Mouse (Mus musculus): Measurements from ENCODE around the gene Ptprh.
"Not testable (repeated sequence)": the region's sequence is repeated elsewhere in the genome, so short reads cannot be mapped to it uniquely, and the experiment has no call there.

Gene Ptprh

GRCm38 (mm10) chr7:4602969-4603368 is 872 bp downstream of the Ptprh start:
- in situ Hi-C loops (cut with MboI), result no loop called here

DNA sequence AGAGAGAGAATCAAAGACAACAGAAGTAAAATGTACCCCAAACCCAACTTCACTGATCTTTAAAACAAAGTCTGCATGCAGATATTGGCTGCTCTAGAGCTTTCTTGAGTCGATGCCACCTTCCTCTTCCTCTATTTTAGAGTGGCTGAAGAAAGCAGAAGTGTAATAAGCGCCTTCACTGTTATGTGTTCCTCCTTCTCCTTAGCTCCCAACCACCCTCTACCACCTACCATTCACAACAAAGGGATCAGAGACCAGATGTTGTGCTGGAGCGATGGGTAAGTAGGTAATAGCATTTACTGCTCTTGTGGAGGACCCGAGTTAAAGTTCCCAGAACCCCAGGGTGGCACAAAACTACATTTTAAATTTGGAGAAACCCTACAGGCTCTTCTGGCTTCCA is 6.8 kb downstream of the Ptprh start:
- in situ Hi-C loops (cut with MboI), result not testable (repeated sequence)

- in situ Hi-C loops (cut with MboI), result not testable (repeated sequence)
Measured at GRCm38 (mm10) chr7:4581481-4581880, 22.4 kb downstream of the Ptprh start.

- in situ Hi-C loops (cut with MboI), result not testable (repeated sequence)
Measured at GRCm38 (mm10) chr7:4572361-4572760, 31.5 kb downstream of the Ptprh start.

DNA sequence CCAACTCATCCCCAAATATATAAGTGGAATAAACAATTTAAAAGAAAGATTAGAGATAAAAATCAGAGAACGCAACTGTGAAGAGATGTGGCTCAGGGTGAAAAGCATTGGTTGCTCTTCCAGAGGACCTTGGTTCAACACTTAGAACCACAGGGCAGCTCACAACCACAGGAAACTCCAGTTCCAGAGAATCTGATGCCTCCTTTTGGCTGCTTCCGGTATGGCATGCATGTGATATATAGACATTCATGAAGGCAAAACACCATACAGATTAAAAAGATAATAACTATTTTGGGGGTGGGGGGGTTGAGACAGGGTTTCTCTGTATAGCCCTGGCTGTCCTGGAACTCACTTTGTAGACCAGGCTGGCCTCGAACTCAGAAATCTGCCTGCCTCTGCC is 41.2 kb downstream of the Ptprh start:
- in situ Hi-C loops (cut with MboI), result no loop called here

- in situ Hi-C loops (cut with MboI), result loop anchor here (10.0 kb wide), 1 partner anchor 388 kb away; no protein-coding TSS in a partner anchor
Measured at GRCm38 (mm10) chr7:4557167-4557560, 46.7 kb downstream of the Ptprh start.

DNA sequence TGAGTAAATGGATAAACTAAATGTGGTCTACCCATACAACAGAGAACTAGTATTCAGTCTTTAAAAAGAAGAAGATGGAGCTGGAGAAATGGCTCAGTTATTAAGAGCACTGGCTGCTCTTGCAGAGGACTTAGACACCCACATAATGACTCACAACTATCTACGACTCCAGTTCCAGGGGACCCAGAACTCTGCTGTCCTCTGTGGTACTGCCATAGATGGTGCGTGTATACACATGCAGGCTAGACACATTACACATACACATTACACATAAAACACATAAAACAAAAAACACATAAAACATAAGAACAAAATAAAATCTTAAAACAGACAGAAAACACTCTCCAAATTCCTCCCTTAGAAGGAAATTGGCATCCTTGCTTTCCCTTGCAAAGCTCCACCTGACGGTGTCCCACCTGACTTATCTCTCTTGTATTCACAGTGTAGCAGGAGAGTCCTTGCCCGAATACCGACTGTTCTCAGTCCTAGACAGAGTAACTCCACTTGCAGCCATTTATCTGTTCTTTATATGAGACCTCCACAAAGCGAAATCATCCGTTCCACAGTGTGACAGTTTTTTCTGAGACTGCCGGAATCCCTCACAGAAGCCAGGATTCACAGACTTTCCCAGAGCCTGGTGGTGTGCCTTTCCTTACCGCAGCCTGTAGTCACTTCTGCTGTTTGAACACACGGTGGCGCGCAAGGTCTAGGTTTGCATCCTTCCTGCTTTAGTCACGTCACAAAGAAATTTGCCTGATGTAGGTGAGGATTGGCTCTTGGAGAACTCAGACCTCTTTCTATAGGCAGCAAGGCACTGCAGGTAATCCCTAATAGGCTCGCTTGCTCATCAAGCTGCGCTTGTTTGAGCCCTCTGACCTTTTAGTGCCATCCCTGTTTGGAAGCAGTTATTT is 47.3 kb downstream of the Ptprh start:
- in situ Hi-C loops (cut with MboI), result loop anchor here (10.0 kb wide), 1 partner anchor 388 kb away; no protein-coding TSS in a partner anchor

DNA sequence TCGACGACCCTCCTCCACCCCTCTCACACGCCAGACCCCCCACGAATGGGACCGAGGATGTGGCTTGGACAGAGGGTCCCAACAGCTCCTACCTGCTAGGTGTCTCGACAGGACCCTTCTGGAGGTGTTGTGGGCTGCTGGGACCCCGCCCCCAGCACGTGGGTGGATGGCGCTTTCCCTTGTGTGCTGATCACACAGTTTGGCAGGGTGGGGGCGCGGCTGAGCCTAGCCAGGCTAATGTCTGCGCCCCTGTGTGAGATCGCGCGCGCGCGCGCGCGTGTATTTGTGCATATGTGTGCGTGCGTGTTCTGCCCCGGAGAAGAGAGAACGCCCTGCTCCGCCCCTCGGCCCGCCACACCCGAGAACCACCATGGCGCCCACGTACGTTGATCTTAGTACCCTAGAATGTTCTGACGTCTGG is 56.6 kb downstream of the Ptprh start, which contains the start of gene Syt5:
TSS of gene Syt5 (minus strand) at position 321 of the 421 bp plus-strand sequence.
- in situ Hi-C loops (cut with MboI), result no loop called here

DNA sequence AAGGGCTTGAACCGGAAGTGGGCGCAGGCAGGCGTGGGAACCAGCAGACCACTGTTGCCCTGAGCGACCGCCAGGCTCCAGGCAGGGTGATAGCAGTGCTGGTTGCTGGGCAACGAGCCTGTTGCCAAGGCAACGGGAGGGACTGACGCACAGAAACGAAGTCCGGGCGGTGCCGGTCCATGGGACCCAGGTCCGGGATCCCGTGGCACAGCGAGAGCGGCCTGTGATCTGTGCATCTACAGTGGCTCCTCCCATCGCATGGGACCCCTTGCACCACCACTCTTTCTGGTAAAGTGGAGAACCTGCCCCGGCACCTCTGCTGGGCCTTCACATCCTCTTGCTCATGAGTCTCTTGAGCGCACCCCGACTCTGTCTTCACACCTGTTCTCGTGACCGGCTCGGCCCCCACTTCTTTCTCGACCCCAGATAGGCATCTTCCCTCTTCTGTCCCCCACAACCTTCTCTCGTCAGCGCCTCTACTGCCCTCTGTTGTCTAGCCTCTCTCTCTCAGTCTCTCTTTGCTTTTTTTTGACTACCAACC is 57.2 kb downstream of the Ptprh start:
- in situ Hi-C loops (cut with MboI), result no loop called here

- in situ Hi-C loops (cut with MboI), result no loop called here
Measured at GRCm38 (mm10) chr7:4546050-4546449, 57.8 kb downstream of the Ptprh start.

DNA sequence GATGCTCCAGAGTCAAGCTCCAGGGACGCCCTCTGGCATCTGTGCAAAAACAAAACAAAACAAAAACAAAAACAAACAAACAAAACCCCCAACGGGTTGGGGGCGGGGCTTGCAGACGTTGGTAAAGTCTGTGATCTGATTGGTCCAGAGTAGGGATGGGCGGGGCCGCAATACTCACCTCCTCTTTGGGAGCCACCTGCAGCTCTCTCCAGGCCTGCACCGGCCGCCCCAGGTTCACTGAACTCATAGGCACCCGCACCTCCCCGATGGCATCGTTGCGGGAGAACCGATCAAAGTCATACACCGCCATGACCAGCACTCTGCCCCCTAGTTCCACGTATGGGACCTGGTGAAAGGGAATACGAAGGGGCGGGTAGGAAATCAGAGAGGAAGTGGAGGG is 61.8 kb downstream of the Ptprh start:
- in situ Hi-C loops (cut with MboI), result no loop called here

GRCm38 (mm10) chr7:4541344-4541743 is 62.5 kb downstream of the Ptprh start:
- in situ Hi-C loops (cut with MboI), result no loop called here

GRCm38 (mm10) chr7:4539019-4539418 is 64.8 kb downstream of the Ptprh start:
- in situ Hi-C loops (cut with MboI), result no loop called here

DNA sequence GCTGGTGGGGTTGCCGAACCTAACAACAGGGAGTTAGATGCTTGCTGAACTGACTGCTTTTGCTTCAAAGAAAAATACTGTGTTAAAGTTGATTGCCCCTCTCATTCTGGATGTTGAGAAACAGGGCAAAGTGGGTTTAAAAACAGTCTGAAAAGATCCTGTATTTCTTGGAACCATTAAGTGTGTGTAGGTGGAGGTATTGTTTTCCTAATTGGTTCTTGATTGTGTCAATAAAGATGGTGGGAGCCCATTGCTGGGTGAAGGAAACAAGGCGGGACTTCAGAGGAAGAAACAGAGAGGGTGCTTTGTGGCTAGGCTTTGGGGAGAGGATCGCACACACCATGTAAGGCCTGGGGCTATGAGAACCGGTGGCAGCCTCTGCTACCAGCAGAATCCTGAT is 66.7 kb downstream of the Ptprh start:
- in situ Hi-C loops (cut with MboI), result no loop called here

DNA sequence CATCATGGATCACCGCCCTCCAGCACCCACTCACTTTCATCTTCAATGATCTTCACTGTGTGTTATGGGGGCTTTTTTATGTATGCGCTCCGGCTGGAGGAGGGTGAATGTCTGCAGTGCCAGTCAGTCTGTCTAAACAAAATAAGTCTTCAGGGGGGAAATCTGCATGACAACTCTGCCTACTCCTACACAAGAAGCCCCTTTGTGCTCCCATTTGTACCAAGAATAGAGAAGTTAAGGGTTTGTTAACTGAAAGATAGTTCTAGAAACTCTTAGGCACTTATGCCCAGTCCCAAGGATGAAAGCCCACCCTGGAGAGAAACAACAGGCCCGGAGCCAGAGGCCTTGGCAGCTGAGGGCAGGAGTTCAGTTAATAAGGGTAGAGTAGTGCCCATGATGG is 67.5 kb downstream of the Ptprh start:
- in situ Hi-C loops (cut with MboI), result no loop called here

DNA sequence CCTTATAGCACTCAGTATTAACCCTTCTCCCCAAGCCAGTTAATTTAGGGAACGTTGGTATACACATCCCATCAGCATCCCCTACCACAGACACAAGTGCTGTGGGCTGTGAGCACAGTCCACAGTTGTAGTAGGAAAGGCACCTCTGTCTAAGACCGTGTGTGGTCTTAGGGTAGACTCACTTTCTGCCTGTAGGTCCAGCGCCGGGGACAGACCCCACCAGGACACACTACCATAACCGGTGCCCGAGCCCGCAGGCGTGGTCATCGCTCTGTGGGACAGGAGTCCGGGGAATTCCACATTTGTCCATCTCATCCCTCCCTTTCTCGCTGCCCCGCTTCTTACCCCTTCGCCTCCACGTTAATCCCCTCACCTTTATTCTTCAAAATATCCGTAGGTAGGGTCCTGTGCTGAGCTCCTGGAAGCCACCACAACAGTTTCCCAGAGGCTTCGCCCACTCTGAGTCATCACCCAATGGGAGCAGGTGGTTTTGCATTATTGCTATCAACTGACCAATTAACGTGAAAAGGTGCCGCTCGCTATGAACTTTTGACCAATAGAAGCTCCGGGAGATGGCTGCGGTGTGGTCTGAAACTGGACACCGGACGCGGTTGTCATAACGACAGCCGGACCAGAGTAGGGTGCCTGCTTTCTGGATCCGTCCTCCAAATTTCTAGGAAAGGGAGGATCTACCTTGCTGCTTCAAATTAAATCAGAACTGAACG is 71.7 kb downstream of the Ptprh start, which contains the start of gene Dnaaf3:
TSS of gene Dnaaf3 (minus strand) at position 449 of the 725 bp plus-strand sequence.
- in situ Hi-C loops (cut with MboI), result no loop called here

- in situ Hi-C loops (cut with MboI), result not testable (repeated sequence)
Measured at GRCm38 (mm10) chr7:4530166-4530565, 73.7 kb downstream of the Ptprh start.

- in situ Hi-C loops (cut with MboI), result loop anchor here (10.0 kb wide), 1 partner anchor 402 kb away; no protein-coding TSS in a partner anchor
Measured at GRCm38 (mm10) chr7:4527302-4527689, 76.5 kb downstream of the Ptprh start.

- in situ Hi-C loops (cut with MboI), result loop anchor here (10.0 kb wide), 1 partner anchor 402 kb away; no protein-coding TSS in a partner anchor
Measured at GRCm38 (mm10) chr7:4526341-4527301, 77.2 kb downstream of the Ptprh start.

- in situ Hi-C loops (cut with MboI), result loop anchor here (10.0 kb wide), 1 partner anchor 400 kb away; no protein-coding TSS in a partner anchor
Measured at GRCm38 (mm10) chr7:4524212-4524922, 79.5 kb downstream of the Ptprh start, which contains the start of gene Tnni3. Tnni3 (minus strand) TSS chr7:4524229.

Measured in mature B cell (primary cell).